23 mouse cellular contexts compared by ENCODE assay signal in the genomic region with DNA sequence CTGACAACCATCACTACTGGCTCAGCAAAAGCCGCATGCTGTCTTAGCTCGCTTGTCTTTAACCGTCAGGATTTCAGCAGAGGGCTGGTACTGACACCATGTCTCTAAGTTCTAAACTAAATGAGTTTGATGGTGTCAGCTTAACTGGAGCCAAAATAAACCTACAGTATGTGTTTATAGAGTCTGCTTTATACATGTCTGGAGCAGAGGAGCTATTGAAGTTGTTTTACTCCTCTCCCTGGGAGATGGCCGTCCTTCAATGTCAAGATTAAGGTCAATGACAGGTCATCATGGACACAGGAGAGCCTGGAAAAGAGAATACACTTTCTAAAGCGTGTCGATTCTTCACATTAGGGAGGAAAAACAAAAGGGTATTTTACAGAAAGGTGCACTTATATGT.
DNase-seq lines count a peak whose midpoint lies in the region; ATAC-seq lines count a peak whose summit lies in the region.
"Had no signal": no experiment of that assay in that cellular context is flagged by ENCODE, and none has a peak within 500 bp of the region (broad histone marks: within the 10 kb centered on the region; RNA-seq: fewer than 3 reads in every experiment).

No protein-coding gene starts in this region.

- no peak overlapping the region for H3K27ac ChIP-seq in hindbrain, embryonic 12.5 days
- H3K27ac ChIP-seq in hindbrain, embryonic 14.5 days = no peak overlapping the region
- H3K27ac ChIP-seq in midbrain, embryonic 11.5 days (ENCODE audit: low read depth, low read length) = no peak overlapping the region
- H3K27ac ChIP-seq in midbrain, embryonic 16.5 days (ENCODE audit: low read length) = no peak overlapping the region
- no peak overlapping the region for H3K27ac ChIP-seq in neural tube, embryonic 11.5 days (ENCODE audit: low read depth, low read length)
- H3K27ac ChIP-seq: embryonic facial prominence, embryonic 15.5 days; hindbrain, embryonic 13.5 days; left cerebral cortex, adult 2 months; limb, embryonic 10.5 days had no signal

- no peaks in the 10 kb centered on the region for H3K27me3 ChIP-seq in hindbrain, embryonic 12.5 days
- H3K27me3 ChIP-seq in hindbrain, embryonic 14.5 days (ENCODE audit: control insufficient read depth, insufficient read depth, low read length) = no peaks in the 10 kb centered on the region
- H3K27me3 ChIP-seq in midbrain, embryonic 11.5 days (ENCODE audit: control insufficient read depth, insufficient read depth, low read length) = no peaks in the 10 kb centered on the region
- no peaks in the 10 kb centered on the region for H3K27me3 ChIP-seq in midbrain, embryonic 16.5 days (ENCODE audit: control insufficient read depth, insufficient read depth, low read depth, low read length)
- H3K27me3 ChIP-seq in neural tube, embryonic 11.5 days (ENCODE audit: control insufficient read depth, insufficient read depth, low read length) = no peaks in the 10 kb centered on the region
- H3K27me3 ChIP-seq: embryonic facial prominence, embryonic 15.5 days; hindbrain, embryonic 13.5 days; megakaryocyte, embryonic 14.5 days had no signal

- H3K4me3 ChIP-seq in hindbrain, embryonic 12.5 days = no peak overlapping the region
- no peak overlapping the region for H3K4me3 ChIP-seq in hindbrain, embryonic 14.5 days (replicated peaks; ENCODE audit: low read length)
- H3K4me3 ChIP-seq in midbrain, embryonic 11.5 days (ENCODE audit: low read depth, low read length) = no peak overlapping the region
- H3K4me3 ChIP-seq in midbrain, embryonic 16.5 days (ENCODE audit: low read depth, low read length) = no peak overlapping the region
- H3K4me3 ChIP-seq in neural tube, embryonic 11.5 days (ENCODE audit: low read depth, low read length) = no peak overlapping the region
- H3K4me3 ChIP-seq: embryonic facial prominence, embryonic 15.5 days; hindbrain, embryonic 13.5 days; left cerebral cortex, adult 2 months; limb, embryonic 10.5 days; megakaryocyte, embryonic 14.5 days; myocyte had no signal

- H3K4me1 ChIP-seq in hindbrain, embryonic 12.5 days = 0 out of 2 replicates have a peak, but pooled peaks cover 4% of the 10 kb centered on the region
- no peaks in the 10 kb centered on the region for H3K4me1 ChIP-seq in hindbrain, embryonic 14.5 days (replicated peaks; ENCODE audit: control insufficient read depth, insufficient read depth, low read length)
- no peaks in the 10 kb centered on the region; the same call in 1 of the 2 replicates for H3K4me1 ChIP-seq in midbrain, embryonic 11.5 days (ENCODE audit: control insufficient read depth, insufficient read depth, low read length)
- no peaks in the 10 kb centered on the region for H3K4me1 ChIP-seq in midbrain, embryonic 16.5 days (ENCODE audit: control insufficient read depth, insufficient read depth, low read length)
- H3K4me1 ChIP-seq in neural tube, embryonic 11.5 days (ENCODE audit: control insufficient read depth, insufficient read depth, low read length) = peaks cover 3% of the 10 kb centered on the region; the same call in 1 of the 2 replicates
- H3K4me1 ChIP-seq: embryonic facial prominence, embryonic 15.5 days; hindbrain, embryonic 13.5 days; megakaryocyte, embryonic 14.5 days had no signal

- 23% methylated on average over 6 of the region's 6 CpGs for WGBS in hindbrain, embryonic 12.5 days
- WGBS in hindbrain, embryonic 14.5 days = 18% methylated on average over 6 of the region's 6 CpGs
- WGBS in midbrain, embryonic 11.5 days = 32% methylated on average over 6 of the region's 6 CpGs
- WGBS in midbrain, embryonic 16.5 days = 28% methylated on average over 6 of the region's 6 CpGs
- WGBS in neural tube, embryonic 11.5 days = 18% methylated on average over 6 of the region's 6 CpGs

- H3K9me3 ChIP-seq in hindbrain, embryonic 12.5 days (replicated peaks) = 0 out of 2 replicates have a peak, but pooled peaks cover 6% of the 10 kb centered on the region
- H3K9me3 ChIP-seq in hindbrain, embryonic 14.5 days (ENCODE audit: control insufficient read depth, low read length) = peaks cover 12% of the 10 kb centered on the region
- H3K9me3 ChIP-seq in midbrain, embryonic 11.5 days (ENCODE audit: control insufficient read depth, low read length) = no peaks in the 10 kb centered on the region; the same call in 1 of the 2 replicates
- 0 out of 2 replicates have a peak, but pooled peaks cover 3% of the 10 kb centered on the region for H3K9me3 ChIP-seq in midbrain, embryonic 16.5 days (replicated peaks; ENCODE audit: control insufficient read depth, low read length, poor library complexity, severe bottlenecking)
- H3K9me3 ChIP-seq in neural tube, embryonic 11.5 days (ENCODE audit: control insufficient read depth, low read length) = no peaks in the 10 kb centered on the region
- H3K9me3 ChIP-seq: embryonic facial prominence, embryonic 15.5 days; G1E; limb, embryonic 10.5 days had no signal

- H3K36me3 ChIP-seq in hindbrain, embryonic 12.5 days = no peaks in the 10 kb centered on the region
- no peaks in the 10 kb centered on the region for H3K36me3 ChIP-seq in hindbrain, embryonic 14.5 days (replicated peaks; ENCODE audit: control insufficient read depth, insufficient read depth)
- no peaks in the 10 kb centered on the region for H3K36me3 ChIP-seq in midbrain, embryonic 11.5 days (ENCODE audit: control insufficient read depth, insufficient read depth, low read length)
- H3K36me3 ChIP-seq in midbrain, embryonic 16.5 days (ENCODE audit: control insufficient read depth, insufficient read depth, low read length) = no peaks in the 10 kb centered on the region
- no peaks in the 10 kb centered on the region for H3K36me3 ChIP-seq in neural tube, embryonic 11.5 days (ENCODE audit: control insufficient read depth, insufficient read depth, low read length)
- H3K36me3 ChIP-seq: embryonic facial prominence, embryonic 15.5 days; G1E; hindbrain, embryonic 13.5 days; limb, embryonic 10.5 days had no signal

- H3K9ac ChIP-seq in hindbrain, embryonic 12.5 days = no peak overlapping the region
- no peak overlapping the region for H3K9ac ChIP-seq in hindbrain, embryonic 14.5 days
- H3K9ac ChIP-seq in midbrain, embryonic 11.5 days (ENCODE audit: low read length) = no peak overlapping the region
- H3K9ac ChIP-seq in midbrain, embryonic 16.5 days (ENCODE audit: low read depth, low read length) = no peak overlapping the region
- no peak overlapping the region for H3K9ac ChIP-seq in neural tube, embryonic 11.5 days (ENCODE audit: low read length)
- H3K9ac ChIP-seq: embryonic facial prominence, embryonic 15.5 days; hindbrain, embryonic 13.5 days; liver, postnatal 0 days had no signal

- H3K4me2 ChIP-seq in hindbrain, embryonic 12.5 days (replicated peaks) = no peak overlapping the region
- H3K4me2 ChIP-seq in hindbrain, embryonic 14.5 days (replicated peaks) = no peak overlapping the region
- no peak overlapping the region for H3K4me2 ChIP-seq in midbrain, embryonic 11.5 days
- H3K4me2 ChIP-seq in midbrain, embryonic 16.5 days (ENCODE audit: low read length) = no peak overlapping the region
- H3K4me2 ChIP-seq in neural tube, embryonic 11.5 days (ENCODE audit: low read depth) = no peak overlapping the region
- H3K4me2 ChIP-seq: embryonic facial prominence, embryonic 15.5 days; heart, embryonic 11.5 days; hindbrain, embryonic 13.5 days had no signal

- 0 out of 2 replicates have a peak, but pooled peaks have one; percentile 56 for ATAC-seq in hindbrain, embryonic 12.5 days (ENCODE audit: low FRiP score)
- no peak for ATAC-seq in hindbrain, embryonic 14.5 days (ENCODE audit: low FRiP score)
- peak; percentile 61 for ATAC-seq in midbrain, embryonic 11.5 days (ENCODE audit: low FRiP score)
- no peak for ATAC-seq in midbrain, embryonic 16.5 days
- peak; percentile 72; the same call in 1 of the 2 replicates for ATAC-seq in neural tube, embryonic 11.5 days (ENCODE audit: insufficient read depth, low FRiP score, low TSS enrichment)
- no peak for ATAC-seq in frontal cortex, adult (ENCODE audit: low TSS enrichment)
- ATAC-seq: activated CD4-positive, CD25-positive, alpha-beta regulatory T cell, adult 4 months; intestine, postnatal 0 days; liver, postnatal 0 days had no signal

- DNase-seq in hindbrain, embryonic 14.5 days (ENCODE audit: low spot score) = no peak
- no peak for DNase-seq in midbrain, embryonic 11.5 days (ENCODE audit: low spot score, missing footprints)
- DNase-seq in embryo, embryonic 10.5 days (ENCODE audit: low spot score) = peak; percentile 72
- DNase-seq in neural tube, embryonic 11.5 days (ENCODE audit: low spot score) = peak; percentile 31
- no peak for DNase-seq in gastrocnemius, adult 8-10 months (ENCODE audit: low spot score in 2 of 2)
- DNase-seq: adrenal gland, postnatal 14 days; cerebellum, adult 11-12 months; kidney, postnatal 25 days; layer of hippocampus, adult 9-11 months; liver, postnatal 0 days had no signal

Comparison
In these comparisons a context has a peak if more than half of its experiments do, and no peak if none do; other contexts are left out.
1. ATAC-seq: peak in hindbrain, embryonic 12.5 days (single experiment), midbrain, embryonic 11.5 days (single experiment) and neural tube, embryonic 11.5 days (single experiment); none in hindbrain, embryonic 14.5 days (single experiment), midbrain, embryonic 16.5 days (single experiment) and frontal cortex, adult (single experiment).
2. DNase-seq: peak in embryo, embryonic 10.5 days (single experiment) and neural tube, embryonic 11.5 days (single experiment); none in hindbrain, embryonic 14.5 days (single experiment), midbrain, embryonic 11.5 days (single experiment) and gastrocnemius, adult 8-10 months (0 of 2).